Mouse (Mus musculus) hindbrain, embryonic 11.5 days (tissue): ENCODE results near the gene Tnfrsf13c. TPM values are rescaled to one million over a fixed set of nuclear protein-coding genes. Genes with fewer than 3 reads are reported as not detected.
A peak's percentile ranks its signal among the peaks of the same experiment; 100 is the strongest.
"Not testable (repeated sequence)": the region's sequence is repeated elsewhere in the genome, so short reads cannot be mapped to it uniquely, and the experiment has no call there.

Source experiments
- ATAC-seq: fragments of 200-750 bp; cut with Nextera tagmentation; 2 replicates; pipeline ENCODE4 v1.8.0; 2017; ENCODE audit warnings: mild to moderate bottlenecking, moderate TSS enrichment, moderate library complexity; ENCODE audit not compliant: low FRiP score
- DNase-seq: peaks from one replicate; pipeline ENCODE4 v3.0.0-alpha.2; 2015; ENCODE audit warnings: low spot score
- H3K27ac ChIP-seq: fragments of 300-500 bp; sonication (generic); 2 replicates; pipeline ENCODE4 v1.5.1; 2014; ENCODE audit warnings: mild to moderate bottlenecking, low read depth, low read length
- H3K27me3 ChIP-seq: fragments of 300-500 bp; sonication (generic); 2 replicates; pipeline ENCODE4 v1.6.1; 2014; ENCODE audit warnings: mild to moderate bottlenecking, low read length, moderate library complexity, mixed read lengths; ENCODE audit not compliant: control insufficient read depth, insufficient read depth
- H3K36me3 ChIP-seq: fragments of 300-500 bp; sonication (generic); 2 replicates; pipeline ENCODE4 v1.6.1; 2014; ENCODE audit warnings: mild to moderate bottlenecking, low read length, moderate library complexity, mixed read lengths; ENCODE audit not compliant: control insufficient read depth, insufficient read depth
- H3K4me1 ChIP-seq: fragments of 300-500 bp; sonication (generic); replicated peaks from 2 replicates; pipeline ENCODE4 v1.6.1; 2014; ENCODE audit warnings: low read length, mixed read lengths; ENCODE audit not compliant: control insufficient read depth, insufficient read depth
- H3K4me2 ChIP-seq: fragments of 300-500 bp; sonication (generic); replicated peaks from 2 replicates; pipeline ENCODE4 v1.6.1; 2014; ENCODE audit warnings: mild to moderate bottlenecking, low read depth, low read length
- H3K4me3 ChIP-seq: fragments of 300-500 bp; sonication (generic); 2 replicates; pipeline ENCODE4 v1.5.1; 2014; ENCODE audit warnings: low read depth, low read length
- H3K9ac ChIP-seq: fragments of 300-500 bp; sonication (generic); 2 replicates; pipeline ENCODE4 v1.6.1; 2014; ENCODE audit warnings: low read depth, low read length
- H3K9me3 ChIP-seq: fragments of 300-500 bp; sonication (generic); 2 replicates; pipeline ENCODE4 v1.6.1; 2016; ENCODE audit warnings: low read length; ENCODE audit not compliant: control insufficient read depth
- WGBS: fragments of 180-500 bp; shearing (Covaris S2); extraction: QIAGEN DNeasy Blood & Tissue Kit; methylation state at CpG from one replicate; pipeline ENCODE4 v1.1.7; 2014; 5-methylcytosine and 5-hydroxymethylcytosine counted together
- polyA plus RNA-seq: library from polyadenylated mRNA; unstranded; fragments of >200 nt; fragmentation: Nextera tagmentation; extraction: Ambion mirVana; gene quantifications from 2 replicates; pipeline ENCODE4 v1.2.1, GENCODE M21; 2014

Tnfrsf13c gene
- polyA plus RNA-seq, 1 experiment from 2014 or later = 0.62 TPM

DNA sequence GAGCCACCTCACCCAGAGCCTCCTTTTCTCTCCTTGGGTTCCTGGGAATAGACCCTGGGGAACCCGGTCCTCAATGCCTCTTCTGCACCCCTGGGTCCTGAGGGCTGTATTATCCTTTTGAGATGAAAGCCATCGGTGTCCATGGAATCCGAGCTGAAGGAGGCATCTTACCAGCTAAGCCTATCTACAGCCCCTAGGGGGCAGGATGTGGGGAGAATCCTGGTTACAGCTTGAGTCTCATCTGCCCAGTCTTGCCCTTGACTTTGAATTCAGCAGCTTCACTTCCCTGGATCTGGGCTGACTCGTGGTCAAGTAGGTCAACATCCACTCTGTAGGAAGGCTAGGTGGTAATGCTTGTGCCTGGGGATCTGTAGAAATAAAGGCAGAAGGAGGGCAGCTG lies 31.1 kb upstream of the Tnfrsf13c start:
- no peak overlapping the region for H3K9ac ChIP-seq
- H3K27me3 ChIP-seq = no peaks in the 10 kb centered on the region
- no peak overlapping the region for H3K4me3 ChIP-seq
- ATAC-seq = no peak
- DNase-seq = peak; percentile 39
- no peaks in the 10 kb centered on the region; the same call in none of the 2 replicates for H3K4me1 ChIP-seq
- H3K4me2 ChIP-seq = no peak overlapping the region
- H3K9me3 ChIP-seq = no peaks in the 10 kb centered on the region
- H3K36me3 ChIP-seq = no peaks in the 10 kb centered on the region
- H3K27ac ChIP-seq = 0 out of 2 replicates have a peak overlapping the region, but pooled peaks have one; percentile 0
- 40% methylated on average over 4 of the region's 4 CpGs for whole genome bisulfite sequencing

DNA sequence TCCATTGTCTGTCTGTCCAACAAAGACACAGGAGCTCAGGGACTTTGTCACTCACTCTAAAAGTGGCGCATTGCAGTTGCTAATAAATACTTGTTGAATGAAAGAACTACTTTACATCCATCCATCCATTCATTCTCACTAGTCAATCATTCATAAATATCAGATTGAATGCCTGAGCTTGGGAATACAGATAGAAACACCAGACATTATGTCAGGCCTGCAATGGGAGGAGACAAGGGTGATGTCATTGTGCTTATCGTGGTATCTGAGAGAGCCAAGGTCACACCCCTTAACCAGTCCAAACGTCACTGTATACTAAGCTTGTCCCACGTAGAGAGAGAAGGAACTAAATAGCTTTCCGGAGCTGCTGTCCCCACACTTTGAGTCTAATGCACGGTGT lies 27.9 kb upstream of the Tnfrsf13c start, which contains the start of gene 1500009C09Rik:
Gene 1500009C09Rik, plus strand, starts transcription at position 301 of the 400 bp plus-strand sequence.
- H3K27ac ChIP-seq = no peak within 1 kb of the TSS
- no peak within 1 kb of the TSS for H3K9ac ChIP-seq
- 93% methylated on average over 6 of the region's 6 CpGs for WGBS
- no peak within 1 kb of the TSS for H3K4me2 ChIP-seq
- H3K4me1 ChIP-seq = no peaks in the 10 kb centered on the region; the same call in none of the 2 replicates
- no peaks in the 10 kb centered on the region for H3K36me3 ChIP-seq
- H3K9me3 ChIP-seq = no peaks in the 10 kb centered on the region
- DNase-seq = no peak
- no peaks in the 10 kb centered on the region for H3K27me3 ChIP-seq
- H3K4me3 ChIP-seq = no peak within 1 kb of the TSS
- ATAC-seq = no peak

DNA sequence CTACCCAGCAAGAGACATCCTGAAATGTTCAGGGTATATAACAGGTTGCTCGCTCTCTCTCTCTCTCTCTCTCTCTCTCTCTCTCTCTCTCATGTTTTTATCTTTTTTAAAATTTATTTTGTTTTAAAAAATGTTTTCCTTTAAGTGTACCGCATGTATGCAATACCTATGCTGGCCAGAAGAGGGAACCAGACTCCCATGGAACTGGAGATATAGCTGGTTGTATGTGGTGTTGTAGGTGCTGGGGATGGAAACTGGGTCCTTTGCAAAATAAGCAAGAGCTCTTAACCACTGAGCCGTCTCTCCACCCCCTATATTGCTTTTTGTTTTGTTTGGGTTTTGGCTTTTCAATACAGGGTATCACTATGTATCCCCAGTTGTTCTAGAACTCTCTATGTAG lies 27.4 kb upstream of the Tnfrsf13c start:
- no peak overlapping the region for H3K4me3 ChIP-seq
- H3K36me3 ChIP-seq = no peaks in the 10 kb centered on the region
- H3K4me1 ChIP-seq = no peaks in the 10 kb centered on the region; the same call in none of the 2 replicates
- no peaks in the 10 kb centered on the region for H3K9me3 ChIP-seq
- no peak overlapping the region for H3K27ac ChIP-seq
- DNase-seq (no peak), ATAC-seq (no peak)
- no peaks in the 10 kb centered on the region for H3K27me3 ChIP-seq
- no peak overlapping the region for H3K9ac ChIP-seq
- no peak overlapping the region for H3K4me2 ChIP-seq
- 89% methylated on average over 3 of the region's 3 CpGs for WGBS

DNA sequence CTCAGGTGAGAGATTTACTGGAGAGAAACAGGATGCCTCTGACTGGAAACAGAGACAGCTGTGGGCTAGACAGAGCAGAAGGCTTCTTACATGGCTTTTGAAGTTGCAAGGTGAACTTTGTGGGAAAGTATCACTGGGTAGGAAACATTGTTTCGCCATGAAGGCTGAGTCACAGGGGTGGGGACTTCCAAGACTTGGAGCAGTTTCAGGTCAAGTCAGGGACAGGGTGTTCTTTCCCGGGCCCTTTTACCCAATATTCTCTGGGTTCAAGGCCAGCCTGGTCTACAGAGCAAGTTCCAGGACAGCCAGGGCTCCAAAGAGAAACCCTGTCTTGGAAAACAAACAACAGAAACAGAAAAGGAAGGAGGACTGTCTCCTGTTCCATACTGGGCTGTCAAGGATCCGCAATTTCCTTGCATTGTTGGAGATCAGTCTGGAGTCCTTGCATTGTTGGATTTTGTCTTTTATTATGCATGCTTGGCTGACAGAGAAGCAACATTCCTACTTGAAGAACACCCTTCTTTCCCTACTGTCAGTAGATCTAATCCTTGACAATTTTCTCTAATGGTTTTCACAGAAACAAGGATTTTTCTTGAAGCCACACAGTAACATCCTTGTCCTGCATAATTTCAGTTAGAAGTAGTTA lies 23.1 kb upstream of the Tnfrsf13c start:
- DNase-seq = no peak
- no peak overlapping the region for H3K4me3 ChIP-seq
- ATAC-seq = no peak
- no peak overlapping the region for H3K27ac ChIP-seq
- H3K27me3 ChIP-seq = no peaks in the 10 kb centered on the region
- no peak overlapping the region for H3K9ac ChIP-seq
- WGBS = 88% methylated on average over 3 of the region's 3 CpGs
- no peaks in the 10 kb centered on the region for H3K9me3 ChIP-seq
- H3K4me1 ChIP-seq = 0 out of 2 replicates have a peak, but pooled peaks cover 2% of the 10 kb centered on the region
- no peak overlapping the region for H3K4me2 ChIP-seq
- no peaks in the 10 kb centered on the region for H3K36me3 ChIP-seq

DNA sequence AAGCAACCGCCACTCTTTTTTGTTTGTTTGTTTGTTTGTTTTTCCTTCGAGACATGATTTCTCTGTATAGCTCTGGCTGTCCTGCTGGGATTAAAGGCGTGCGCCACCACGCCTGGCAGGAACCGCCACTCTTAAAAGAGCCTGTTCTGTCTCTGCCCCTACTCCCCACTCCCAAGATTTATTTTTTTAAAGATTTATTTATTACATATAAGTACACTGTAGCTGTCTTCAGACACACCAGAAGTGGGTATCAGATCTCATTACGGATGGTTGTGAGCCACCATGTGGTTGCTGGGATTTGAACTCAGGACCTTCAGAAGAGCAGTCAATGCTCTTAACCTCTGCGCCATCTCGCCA lies 20.6 kb upstream of the Tnfrsf13c start:
- ATAC-seq = not testable (repeated sequence)
- 22% methylated on average over 9 of the region's 9 CpGs for WGBS

DNA sequence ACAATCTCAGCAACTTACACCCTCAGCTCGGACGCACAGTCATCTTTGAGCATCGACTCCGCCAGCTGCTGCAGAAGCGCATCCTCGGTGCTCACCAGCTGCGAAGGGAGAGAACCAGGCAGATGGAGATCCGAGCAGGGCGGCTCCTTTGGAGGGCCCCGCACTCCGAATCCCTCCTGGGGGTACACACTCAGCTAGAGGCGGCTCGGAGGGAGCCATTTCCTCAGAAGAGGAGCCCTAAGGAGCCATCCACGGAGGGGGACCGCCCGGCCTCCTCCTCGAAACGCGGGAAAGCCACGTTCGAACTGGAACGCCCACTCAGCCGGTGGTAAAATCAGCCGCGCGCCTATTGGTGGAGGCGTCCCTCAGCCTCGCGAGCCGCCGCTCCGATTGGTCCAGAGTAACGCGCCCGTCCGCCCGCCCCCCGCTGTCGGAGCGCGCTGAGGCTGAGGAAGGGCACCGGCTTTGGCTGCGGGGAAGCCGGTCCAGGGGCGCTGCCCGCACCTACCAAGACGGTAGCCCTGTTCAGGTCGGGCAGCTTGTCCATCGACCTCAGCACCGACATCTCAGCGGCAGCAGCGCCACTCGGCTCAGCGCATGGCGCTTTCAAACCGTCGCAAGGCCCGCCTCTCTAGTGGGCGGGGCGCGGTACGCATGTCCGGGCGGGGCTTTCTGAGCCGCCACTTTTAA lies 20.1 kb upstream of the Tnfrsf13c start, which contains the start of gene Cenpm:
Gene Cenpm, minus strand, starts transcription at position 634 of the 690 bp plus-strand sequence.
- DNase-seq = peak; percentile 95
- Histone ChIP-seq H3K27ac (peak within 1 kb of the TSS; percentile 80), H3K27me3 (no peaks in the 10 kb centered on the region), H3K4me2 (peak within 1 kb of the TSS; percentile 88), H3K4me3 (peak within 1 kb of the TSS; percentile 74), H3K4me1 (0 out of 2 replicates have a peak, but pooled peaks cover 2% of the 10 kb centered on the region), H3K36me3 (no peaks in the 10 kb centered on the region), H3K9ac (peak within 1 kb of the TSS; percentile 71), H3K9me3 (no peaks in the 10 kb centered on the region)
- peak; percentile 98 for ATAC-seq
- WGBS = under 1% methylated on average over 65 of the region's 65 CpGs

More for the DNA sequence above, 20.6 kb upstream of the Tnfrsf13c start:
- not testable (repeated sequence) for H3K27me3 ChIP-seq, DNase-seq, H3K9me3 ChIP-seq, H3K4me1 ChIP-seq, H3K36me3 ChIP-seq
- peak overlapping the region; percentile 70 for H3K9ac ChIP-seq
- H3K4me3 ChIP-seq = peak overlapping the region; percentile 74
- peak overlapping the region; percentile 88 for H3K4me2 ChIP-seq
- peak overlapping the region; percentile 80 for H3K27ac ChIP-seq

DNA sequence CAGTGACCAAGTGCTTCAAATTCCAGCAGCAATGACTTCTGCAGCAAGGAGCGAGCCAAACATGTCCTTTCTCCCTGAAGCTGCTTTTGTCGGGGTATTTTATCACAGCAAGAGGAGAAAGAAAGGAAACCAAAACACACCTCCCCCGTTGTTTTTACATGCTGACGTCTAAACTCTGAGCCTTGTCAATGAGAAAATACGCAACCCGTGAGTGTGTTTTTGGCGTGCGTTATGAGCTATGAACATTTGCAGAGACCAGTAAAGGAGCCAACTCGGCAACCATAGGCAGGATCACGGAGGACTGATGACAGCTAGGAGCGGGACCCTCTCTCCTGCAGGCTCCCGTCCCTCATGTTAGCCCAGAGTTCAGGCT lies 19.6 kb upstream of the Tnfrsf13c start:
- DNase-seq (no peak), ATAC-seq (no peak)
- Histone ChIP-seq H3K9me3 (no peaks in the 10 kb centered on the region), H3K9ac (peak overlapping the region; percentile 71), H3K4me2 (peak overlapping the region; percentile 88), H3K36me3 (no peaks in the 10 kb centered on the region), H3K27ac (0 out of 2 replicates have a peak overlapping the region, but pooled peaks have one; percentile 80), H3K4me1 (0 out of 2 replicates have a peak, but pooled peaks cover 2% of the 10 kb centered on the region), H3K4me3 (peak overlapping the region; percentile 74), H3K27me3 (no peaks in the 10 kb centered on the region)
- whole genome bisulfite sequencing = 8% methylated on average over 12 of the region's 12 CpGs

DNA sequence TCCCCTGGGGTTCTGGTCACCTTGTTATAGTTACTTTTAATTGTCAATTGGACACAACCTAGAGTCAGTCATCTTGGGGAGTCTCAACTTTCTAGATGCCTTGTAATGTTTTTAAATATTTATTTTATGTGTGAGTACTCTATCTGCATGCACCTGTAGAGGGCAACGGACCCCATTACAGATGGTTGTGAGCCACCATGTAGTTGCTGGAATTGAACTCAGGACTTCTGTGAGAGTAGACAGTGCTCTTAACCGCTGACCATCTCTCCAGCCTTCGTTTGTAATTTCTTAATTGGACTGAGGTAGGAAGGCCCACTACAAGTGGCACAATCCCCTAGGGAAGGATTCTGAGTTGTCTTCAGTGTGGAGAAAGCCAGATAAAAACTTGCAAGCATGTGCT lies 19.1 kb upstream of the Tnfrsf13c start:
- Histone ChIP-seq H3K9ac (no peak overlapping the region), H3K4me3 (peak overlapping the region; percentile 74), H3K4me1 (0 out of 2 replicates have a peak, but pooled peaks cover 2% of the 10 kb centered on the region), H3K4me2 (peak overlapping the region; percentile 88), H3K36me3 (no peaks in the 10 kb centered on the region), H3K27ac (no peak overlapping the region), H3K9me3 (no peaks in the 10 kb centered on the region), H3K27me3 (no peaks in the 10 kb centered on the region)
- WGBS = 78% methylated on average over 3 of the region's 3 CpGs
- DNase-seq (no peak), ATAC-seq (no peak)
